Mouse (Mus musculus) erythroblast, embryonic 14.5 days (primary cell): Measurements from ENCODE around the gene Gm15319.
"Not testable (repeated sequence)": the region's sequence is repeated elsewhere in the genome, so short reads cannot be mapped to it uniquely, and the experiment has no call there.

Experiments used
- GATA1 ChIP-seq: IDR thresholded peaks from 2 replicates; pipeline ENCODE4 v1.6.1; 2012; ENCODE audit warnings: low read length, inconsistent platforms, mixed read lengths
- TAL1 ChIP-seq: IDR thresholded peaks from 3 replicates; pipeline ENCODE4 v1.6.1; 2012; ENCODE audit warnings: low read length, inconsistent platforms, mixed read lengths

- not testable (repeated sequence) for TF ChIP-seq GATA1, TAL1
These were observed 47.3 kb upstream of the Gm15319 start for GRCm38 (mm10) chr8:20410355-20410754.
